Mouse (Mus musculus): ENCODE measurements around the gene Sema3e.

The Sema3e gene

DNA sequence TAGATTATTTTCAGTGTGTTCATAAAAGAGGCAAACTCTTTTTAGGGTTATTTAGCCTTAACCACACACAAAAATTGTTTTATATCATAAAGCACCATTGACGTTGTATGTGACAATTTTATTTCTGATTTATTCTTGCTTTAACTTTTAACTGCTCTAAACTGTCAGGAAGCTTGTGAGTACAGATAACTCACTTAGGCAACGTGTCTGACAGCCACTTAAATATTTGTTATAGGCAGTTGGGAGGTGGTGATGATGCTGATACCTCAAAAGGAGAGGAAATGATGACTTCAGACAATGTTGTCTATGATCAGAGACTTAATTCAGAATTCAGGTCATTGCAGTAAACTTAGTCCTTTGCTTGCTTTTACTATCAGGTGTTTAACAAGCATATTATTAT is 181.7 kb downstream of the Sema3e start:
- no peak for DNase-seq (ENCODE audit: low read depth)

DNA sequence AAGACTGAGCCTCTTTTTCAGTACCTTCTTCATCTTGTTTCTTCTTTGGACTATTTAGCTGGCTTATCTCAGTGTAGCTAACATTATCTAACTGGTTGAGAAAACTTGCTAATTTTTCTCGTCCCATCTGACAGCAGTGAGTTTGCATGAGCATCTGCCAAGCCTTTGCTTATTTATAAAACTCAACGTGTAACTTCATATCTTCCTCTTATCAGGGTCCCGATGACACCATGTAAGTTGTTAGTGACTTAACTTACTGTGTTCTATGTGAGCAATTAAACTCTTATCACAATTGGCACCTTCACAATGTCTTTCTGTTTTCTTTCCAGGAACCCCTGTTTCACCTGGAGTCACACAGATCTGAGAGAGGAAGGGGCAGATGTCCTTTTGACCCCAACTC is 184.9 kb downstream of the Sema3e start:
- DNase-seq (ENCODE audit: low read depth), result no peak

DNA sequence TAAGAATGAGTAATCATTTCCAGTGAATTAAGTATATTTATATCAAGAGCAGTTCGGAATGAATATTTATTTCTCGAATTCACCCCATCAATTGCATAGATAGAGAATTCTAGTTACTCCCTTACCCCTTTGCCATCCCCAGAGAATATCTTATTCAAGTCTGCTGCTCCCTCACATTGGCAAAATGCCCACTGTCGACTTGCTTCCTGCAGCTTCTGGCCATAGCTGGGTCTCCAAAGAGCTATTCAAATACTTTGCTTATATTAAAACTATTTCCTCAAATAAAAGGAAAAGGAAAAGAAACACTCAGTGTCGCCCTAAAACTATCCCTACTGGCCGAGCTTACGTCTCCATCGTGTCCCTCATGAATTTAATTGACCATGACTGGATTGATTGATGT is 191.1 kb downstream of the Sema3e start:
- no peak for DNase-seq (ENCODE audit: low read depth)

DNA sequence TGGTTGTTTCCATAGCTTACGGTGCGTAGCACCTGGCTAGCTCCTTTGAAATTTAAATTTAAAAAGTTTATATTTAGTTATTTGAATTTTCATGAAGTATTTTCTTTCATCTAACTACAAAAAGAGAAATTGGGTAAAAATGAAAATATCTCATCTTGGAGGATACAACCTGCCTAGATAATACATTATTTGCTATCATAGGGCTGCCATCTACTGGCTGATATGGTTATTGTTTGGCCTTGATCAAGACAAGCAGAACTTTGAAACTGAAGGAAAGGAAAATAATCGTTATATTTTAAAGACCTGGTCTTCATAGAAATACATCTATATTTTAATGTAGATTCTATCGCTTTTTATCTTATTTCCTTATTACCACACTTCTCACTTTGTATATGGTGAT is 193.6 kb downstream of the Sema3e start:
- no peak for DNase-seq (ENCODE audit: low read depth)

DNA sequence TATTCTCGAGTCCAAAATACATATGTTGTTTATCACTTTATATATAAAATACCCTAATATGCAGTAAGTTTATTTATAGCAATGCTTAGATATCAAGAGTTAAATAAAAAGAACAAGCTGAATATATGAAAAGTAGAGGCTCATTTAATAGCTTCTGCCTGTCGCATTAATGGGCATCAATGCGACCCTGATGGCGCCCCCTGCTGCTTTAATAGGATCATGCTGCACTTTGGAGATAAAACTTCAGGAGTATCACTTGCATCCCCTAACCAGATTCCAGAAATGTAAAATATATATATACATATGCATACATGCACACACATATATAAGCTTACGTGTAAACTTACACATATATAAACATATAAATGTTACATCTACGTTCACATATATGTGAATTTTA is 199.4 kb downstream of the Sema3e start:
- no peak for DNase-seq (ENCODE audit: low read depth)

DNA sequence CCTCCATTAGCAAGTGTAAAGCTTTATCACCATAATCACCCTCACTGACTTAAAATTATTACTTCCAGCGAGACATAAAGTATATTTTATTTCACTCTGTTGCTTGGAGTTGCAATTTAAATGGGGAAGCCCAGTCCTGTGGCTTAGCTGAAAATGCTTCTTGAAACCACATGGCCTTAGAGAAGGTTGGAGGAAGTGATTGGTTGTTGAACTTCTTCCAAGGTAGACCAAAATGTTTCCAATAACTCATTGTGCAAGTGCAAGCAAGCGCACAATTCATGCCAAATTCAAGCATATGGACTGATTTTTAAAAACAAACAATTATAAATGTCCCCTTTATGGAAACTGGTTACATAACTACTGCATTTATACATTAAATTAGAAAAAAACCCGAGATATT is 206.0 kb downstream of the Sema3e start:
- peak; percentile 49 for DNase-seq (ENCODE audit: low read depth)

DNA sequence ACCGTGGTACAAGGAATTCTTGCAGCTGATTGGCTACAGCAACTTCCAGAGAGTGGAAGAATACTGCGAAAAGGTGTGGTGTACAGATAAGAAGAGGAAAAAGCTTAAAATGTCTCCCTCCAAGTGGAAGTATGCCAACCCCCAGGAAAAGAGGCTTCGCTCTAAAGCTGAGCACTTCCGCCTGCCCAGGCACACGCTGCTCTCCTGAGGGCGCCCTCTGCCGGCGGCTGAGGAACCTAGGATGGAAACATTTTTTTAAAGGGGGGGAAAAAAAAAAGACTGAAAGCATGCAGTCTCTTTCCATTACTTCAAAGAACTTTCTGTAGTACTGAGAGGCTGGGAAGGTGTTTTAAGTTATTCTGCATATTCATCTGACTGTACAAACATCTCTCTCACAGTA is 227.5 kb downstream of the Sema3e start:
- no peak for DNase-seq (ENCODE audit: low read depth)

DNA sequence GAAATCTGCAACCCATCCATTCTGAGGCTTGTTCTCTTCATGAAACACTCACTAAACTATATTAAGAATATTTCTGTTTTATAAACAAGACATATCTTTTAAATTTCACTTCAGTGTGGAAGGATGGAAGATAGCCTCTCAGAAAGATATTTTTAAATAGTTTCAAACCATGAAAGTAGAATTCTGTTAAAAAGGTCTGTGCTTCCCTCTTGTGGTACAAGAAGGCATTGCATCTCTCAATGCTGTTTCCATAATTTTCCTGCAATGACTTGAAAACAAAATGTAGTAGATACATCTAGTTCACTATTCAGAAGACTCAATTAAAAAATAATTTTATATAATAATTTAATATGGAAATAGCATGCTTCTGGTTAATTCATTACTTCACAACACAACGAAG is 228.3 kb downstream of the Sema3e start:
- DNase-seq (ENCODE audit: low read depth), result no peak

DNA sequence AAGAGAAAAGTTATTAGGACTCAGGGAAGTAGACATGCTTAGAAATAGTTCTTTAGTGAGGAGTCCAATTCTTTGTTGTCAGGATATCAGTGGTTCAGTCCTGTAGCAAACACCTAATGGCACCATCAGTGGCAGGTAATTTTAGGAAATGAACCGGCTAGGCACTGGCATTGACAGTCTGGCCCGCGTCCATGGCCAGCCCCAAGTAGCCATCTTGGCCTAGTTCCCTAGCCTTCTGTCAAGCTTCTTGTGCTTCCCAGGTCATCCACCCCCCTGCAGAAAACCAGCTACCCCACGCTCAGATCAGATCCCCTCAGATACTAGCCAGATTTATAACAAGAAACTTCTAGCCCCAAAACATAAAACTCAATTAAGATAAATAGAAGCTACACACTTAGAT is 235.1 kb downstream of the Sema3e start:
- DNase-seq (ENCODE audit: low read depth), result no peak

DNA sequence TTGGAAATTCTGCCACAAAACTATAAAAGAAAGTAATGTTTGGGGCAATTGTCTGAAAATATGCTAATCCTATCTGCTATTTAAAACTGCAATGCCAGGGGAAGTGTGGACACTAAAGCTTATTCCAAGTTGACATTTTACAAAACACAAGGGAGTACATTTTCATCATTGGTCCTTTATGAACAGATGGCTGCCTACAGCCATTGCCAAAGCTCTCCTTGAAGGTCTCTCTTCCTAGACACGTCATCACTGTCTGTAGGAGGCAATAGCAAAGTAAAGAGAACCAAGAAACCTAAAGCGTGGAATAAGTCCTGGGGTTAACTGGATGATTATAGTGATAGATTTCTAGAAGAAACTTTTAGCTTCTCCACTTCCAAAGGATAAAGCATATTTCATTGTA is 242.3 kb downstream of the Sema3e start:
- DNase-seq (ENCODE audit: low read depth), result no peak

Data from fibroblast of lung, adult 2 months (primary cell).